Mouse (Mus musculus) kidney, postnatal 10 days (tissue): ENCODE measurements around the gene Ranbp3.
"Not testable (repeated sequence)": the region's sequence is repeated elsewhere in the genome, so short reads cannot be mapped to it uniquely, and the experiment has no call there.

Experiments
- DNase-seq: peaks from one replicate; pipeline ENCODE4 v3.0.0; 2021; ENCODE audit warnings: mixed read lengths

The Ranbp3 gene

GRCm38 (mm10) chr17:56672941-56673646 lies at the start of gene Ranbp3:
Gene Ranbp3, plus strand, starts transcription at chr17:56673294.
- DNase-seq = peak; percentile 99

GRCm38 (mm10) chr17:56625495-56625894 lies 47.6 kb upstream of the Ranbp3 start:
- DNase-seq = no peak

- no peak for DNase-seq
These were observed 46.8 kb upstream of the Ranbp3 start for GRCm38 (mm10) chr17:56626260-56626659.

GRCm38 (mm10) chr17:56626754-56627470 lies 46.2 kb upstream of the Ranbp3 start, which contains the start of gene Lonp1:
Gene Lonp1, minus strand, starts transcription at chr17:56626887.
- DNase-seq = peak; percentile 99

- DNase-seq = peak; percentile 64
These were observed 45.4 kb upstream of the Ranbp3 start, which contains the start of gene Catsperd for GRCm38 (mm10) chr17:56627530-56628277. Gene Catsperd, plus strand, starts transcription at chr17:56628143.

GRCm38 (mm10) chr17:56629800-56630781 lies 43.0 kb upstream of the Ranbp3 start:
- DNase-seq = not testable (repeated sequence)

- DNase-seq = no peak
These were observed 41.3 kb upstream of the Ranbp3 start for GRCm38 (mm10) chr17:56631807-56632206.

- DNase-seq = no peak
These were observed 39.1 kb upstream of the Ranbp3 start for GRCm38 (mm10) chr17:56634023-56634422.

- no peak for DNase-seq
These were observed 29.9 kb upstream of the Ranbp3 start for GRCm38 (mm10) chr17:56643237-56643636.

- DNase-seq = no peak
These were observed 25.5 kb upstream of the Ranbp3 start for GRCm38 (mm10) chr17:56647546-56647945.

GRCm38 (mm10) chr17:56651801-56652200 lies 21.3 kb upstream of the Ranbp3 start:
- peak; percentile 53 for DNase-seq

GRCm38 (mm10) chr17:56654771-56655170 lies 18.3 kb upstream of the Ranbp3 start:
- no peak for DNase-seq

GRCm38 (mm10) chr17:56655311-56655710 lies 17.8 kb upstream of the Ranbp3 start:
- no peak for DNase-seq

GRCm38 (mm10) chr17:56656171-56656570 lies 16.9 kb upstream of the Ranbp3 start:
- DNase-seq = no peak

GRCm38 (mm10) chr17:56663659-56664058 lies 9.4 kb upstream of the Ranbp3 start:
- DNase-seq = no peak

- DNase-seq = no peak
These were observed 8.8 kb upstream of the Ranbp3 start for GRCm38 (mm10) chr17:56664333-56664732.

GRCm38 (mm10) chr17:56666384-56666783 lies 6.7 kb upstream of the Ranbp3 start:
- no peak for DNase-seq

- no peak for DNase-seq
These were observed 5.5 kb upstream of the Ranbp3 start for GRCm38 (mm10) chr17:56667591-56667990.

- peak; percentile 93 for DNase-seq
These were observed 4.5 kb upstream of the Ranbp3 start for GRCm38 (mm10) chr17:56668384-56669144.

GRCm38 (mm10) chr17:56669766-56670165 lies 3.3 kb upstream of the Ranbp3 start:
- no peak for DNase-seq
